Mouse (Mus musculus): ENCODE data around the gene Hoxb8.

Hoxb8 gene

DNA sequence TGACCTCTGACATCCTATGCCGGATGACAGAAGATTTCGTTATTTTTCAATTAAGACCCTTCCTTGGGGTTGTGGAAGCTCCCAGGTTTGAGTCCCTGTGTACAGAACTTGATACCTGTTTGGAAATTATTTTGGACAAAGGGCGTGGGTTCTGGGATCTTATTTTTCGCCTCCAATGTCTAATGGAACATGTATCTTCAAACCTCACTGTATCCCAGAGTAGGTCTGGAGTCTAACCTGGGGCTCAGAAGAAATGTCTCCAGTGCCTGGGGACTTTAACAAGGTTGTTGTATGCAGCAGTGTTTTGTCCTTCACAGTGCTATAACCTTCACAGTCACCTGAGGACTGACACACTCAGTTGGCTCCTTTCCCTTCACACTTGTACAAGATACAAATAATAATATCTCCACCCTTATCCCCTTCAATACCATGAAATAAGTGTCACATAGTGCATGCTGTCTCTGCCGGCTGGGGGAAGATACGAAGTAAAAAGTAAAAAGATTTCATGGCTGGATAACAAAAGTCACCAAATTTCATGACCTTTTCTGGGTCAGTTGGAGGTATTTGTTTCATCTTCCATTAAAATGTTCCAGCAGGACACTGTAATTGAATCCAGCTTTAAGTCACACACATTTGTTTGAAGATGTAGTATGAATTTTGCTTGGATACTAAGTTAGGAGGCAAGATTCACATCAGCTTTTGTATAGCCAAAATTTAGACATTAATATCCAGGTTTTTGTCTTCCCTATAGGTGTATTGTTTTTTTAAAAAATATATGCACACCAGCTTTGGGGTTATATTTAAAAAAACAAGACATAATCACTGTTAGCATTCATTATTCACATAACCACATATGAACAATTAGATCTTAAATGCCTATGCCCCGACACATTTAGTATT is 14.4 kb upstream of the Hoxb8 start:
- no peak for DNase-seq (ENCODE audit: low read depth, low spot score)

DNA sequence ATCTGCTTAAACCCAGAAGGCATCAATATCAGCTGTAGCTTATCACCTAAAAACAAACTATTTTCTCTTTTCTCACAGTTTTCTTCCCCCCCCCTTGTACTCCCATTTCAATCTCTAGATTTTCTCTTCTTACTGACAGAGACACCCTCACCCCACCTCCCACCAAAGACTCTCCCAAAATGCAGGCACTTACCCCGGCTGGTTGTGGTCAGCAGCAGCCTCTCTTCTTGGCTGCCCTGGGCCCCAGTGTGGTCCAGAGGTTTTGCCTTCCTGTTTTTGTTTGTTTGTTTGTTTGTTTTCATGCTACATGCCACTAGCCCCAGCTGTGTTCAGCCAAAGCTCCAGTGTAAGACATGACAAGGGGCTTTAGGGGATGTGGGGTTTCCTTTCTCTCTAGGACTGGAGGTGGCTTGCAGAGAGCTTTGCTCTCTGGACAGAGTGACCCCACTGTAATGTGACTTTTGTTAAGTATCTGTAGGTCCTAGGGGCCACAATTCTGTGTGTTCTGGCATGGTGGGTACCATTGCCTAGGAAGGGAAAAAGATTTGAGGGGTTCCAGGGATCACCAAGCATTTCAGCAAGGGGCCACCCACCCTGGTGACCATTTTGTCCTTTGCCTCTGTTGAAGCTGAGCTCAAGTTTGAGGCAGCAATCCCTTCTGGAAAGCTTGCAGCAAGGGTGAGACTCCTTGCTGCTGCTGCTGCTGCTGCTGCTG is 13.5 kb upstream of the Hoxb8 start:
- DNase-seq (ENCODE audit: low read depth, low spot score): no peak

DNA sequence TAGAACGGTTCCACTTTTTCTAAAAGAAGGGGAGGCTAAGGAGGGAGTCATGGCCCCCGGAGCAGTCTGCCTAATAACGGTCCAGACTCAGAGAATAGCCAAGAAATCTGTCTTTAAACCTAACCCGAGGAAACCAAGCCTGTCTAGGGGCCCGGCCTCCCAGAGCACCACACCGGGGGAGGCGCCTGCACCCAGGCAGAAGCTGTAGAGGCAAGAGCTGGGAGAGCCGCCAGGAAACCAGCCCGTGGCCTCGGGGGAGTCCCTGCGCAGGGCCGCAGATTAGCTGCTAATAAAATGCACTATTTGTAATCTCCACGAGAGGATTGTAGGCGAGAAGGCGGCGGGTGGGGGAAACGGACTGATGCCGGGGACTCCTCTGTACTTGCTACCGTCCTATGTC is 11.8 kb upstream of the Hoxb8 start:
- peak; percentile 45 for DNase-seq (ENCODE audit: low read depth, low spot score)

DNA sequence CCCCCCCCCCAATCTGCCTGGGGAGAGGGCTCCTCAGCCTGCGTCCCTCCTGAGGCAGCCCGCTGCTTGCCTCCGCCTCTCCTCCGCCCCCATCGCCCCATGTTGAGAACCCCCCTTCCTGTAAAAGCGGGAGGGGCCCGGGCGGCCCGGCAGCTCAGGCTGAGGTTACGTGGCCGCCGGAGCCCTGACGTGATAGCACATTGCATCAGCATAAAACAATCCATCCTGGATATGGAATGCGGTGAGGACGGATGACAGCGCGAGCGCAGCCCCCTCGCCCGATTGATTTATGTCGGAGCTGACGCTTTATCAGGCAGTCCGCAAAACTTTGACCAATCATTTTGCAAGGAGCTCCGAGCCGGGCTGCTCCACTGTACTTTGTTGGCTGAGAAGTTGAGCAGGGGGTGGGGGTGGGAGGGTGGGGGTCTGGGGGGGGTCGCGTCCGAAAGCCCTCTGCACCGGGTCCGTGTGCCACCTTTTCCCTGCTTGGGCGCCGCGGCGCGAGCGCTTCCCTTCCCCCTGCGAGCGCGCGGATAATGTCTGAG is 10.6 kb upstream of the Hoxb8 start, which contains the start of gene Hoxb9:
Gene Hoxb9, plus strand, starts transcription at position 462 of the 545 bp plus-strand sequence.
- peak; percentile 57 for DNase-seq (ENCODE audit: low read depth, low spot score)

DNA sequence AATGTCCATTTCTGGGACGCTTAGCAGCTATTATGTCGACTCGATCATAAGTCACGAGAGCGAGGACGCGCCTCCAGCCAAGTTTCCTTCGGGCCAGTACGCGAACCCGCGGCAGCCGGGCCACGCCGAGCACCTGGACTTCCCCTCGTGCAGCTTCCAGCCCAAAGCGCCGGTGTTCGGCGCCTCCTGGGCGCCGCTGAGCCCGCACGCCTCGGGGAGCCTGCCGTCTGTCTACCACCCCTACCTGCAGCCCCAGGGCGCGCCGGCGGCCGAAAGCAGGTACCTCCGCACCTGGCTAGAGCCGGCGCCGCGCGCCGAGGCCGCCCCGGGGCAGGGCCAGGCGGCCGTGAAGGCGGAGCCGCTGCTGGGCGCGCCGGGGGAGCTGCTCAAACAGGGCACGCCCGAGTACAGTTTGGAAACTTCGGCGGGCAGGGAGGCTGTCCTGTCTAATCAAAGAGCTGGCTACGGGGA is 10.1 kb upstream of the Hoxb8 start:
- DNase-seq (ENCODE audit: low read depth, low spot score): peak; percentile 59

DNA sequence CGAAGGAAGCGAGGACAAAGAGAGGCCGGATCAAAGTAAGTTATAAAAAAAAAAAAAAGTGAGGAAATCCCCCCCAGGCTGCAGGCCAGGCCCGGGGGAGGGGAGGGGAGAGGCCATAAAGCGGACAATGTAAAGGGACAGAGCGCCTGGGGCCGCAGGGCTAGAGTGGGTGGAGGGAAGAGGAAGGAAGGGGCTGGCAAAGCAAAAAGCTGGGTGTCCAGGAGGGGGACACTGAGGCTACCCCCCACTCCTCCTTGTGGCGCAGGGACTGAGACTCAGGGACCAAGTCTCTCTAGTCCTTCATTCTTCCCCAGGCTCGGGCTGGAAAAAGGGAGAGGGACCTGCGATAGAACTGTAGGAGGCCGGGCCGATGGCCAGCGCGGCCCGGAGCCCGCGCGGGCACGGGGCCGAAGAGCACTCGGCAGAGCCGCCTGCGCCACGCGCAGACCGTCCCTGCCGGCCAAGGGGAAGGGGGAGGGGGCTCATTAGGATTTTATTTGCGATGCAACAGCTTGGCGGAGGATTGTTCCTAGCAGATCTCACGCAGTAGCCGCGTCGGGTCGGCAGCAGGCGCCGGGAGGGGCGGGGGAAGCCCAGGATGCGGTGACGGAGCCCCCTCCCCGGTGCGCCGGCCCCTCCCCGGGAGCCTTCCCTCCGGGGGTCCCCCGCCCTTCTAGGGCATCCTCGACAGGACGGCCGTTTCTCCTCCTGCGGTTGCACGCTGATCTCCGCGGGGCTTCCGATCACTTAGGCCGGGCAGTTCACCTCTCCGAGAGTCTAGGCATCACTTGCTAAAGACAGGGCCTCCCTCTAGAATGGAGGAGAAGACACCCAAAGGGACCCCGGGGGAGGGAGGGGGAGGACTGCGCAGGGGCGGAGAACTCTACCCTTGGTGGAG is 9.4 kb upstream of the Hoxb8 start:
- DNase-seq (ENCODE audit: low read depth, low spot score): peak; percentile 50

DNA sequence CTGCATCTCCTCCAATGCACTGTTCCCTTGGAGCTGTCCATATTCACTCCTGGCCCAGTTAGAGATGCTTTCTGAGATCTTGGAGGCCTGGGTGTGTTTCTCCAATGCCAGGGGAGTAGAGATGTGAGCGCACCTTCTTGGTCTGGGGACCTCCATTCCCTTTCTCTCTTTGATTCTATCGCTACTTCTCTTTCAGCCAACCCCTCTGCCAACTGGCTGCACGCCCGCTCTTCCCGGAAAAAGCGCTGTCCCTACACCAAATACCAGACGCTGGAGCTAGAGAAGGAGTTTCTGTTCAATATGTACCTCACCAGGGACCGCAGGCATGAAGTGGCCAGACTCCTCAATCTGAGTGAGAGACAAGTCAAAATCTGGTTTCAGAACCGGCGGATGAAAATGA is 7.3 kb upstream of the Hoxb8 start:
- DNase-seq (ENCODE audit: low read depth, low spot score): no peak

DNA sequence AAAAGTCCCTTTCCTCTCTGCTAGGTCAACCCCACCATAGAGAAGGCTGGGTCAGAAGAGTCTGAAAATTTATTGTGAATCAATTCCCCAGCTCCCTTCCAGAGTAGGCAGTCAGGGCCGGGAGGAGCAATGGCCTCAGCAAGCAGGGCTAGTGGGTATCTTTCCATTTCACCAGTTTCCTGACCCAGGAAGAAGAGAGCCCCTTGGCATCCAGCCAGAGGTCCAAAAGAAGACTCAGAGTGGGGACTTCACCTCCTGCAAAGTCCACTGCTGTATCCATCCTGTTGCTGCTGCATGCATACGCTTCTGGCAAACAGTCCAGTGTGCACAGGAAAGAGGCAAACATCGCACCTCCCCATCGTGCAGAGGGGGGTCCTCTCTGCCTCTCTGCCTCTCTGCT is 5.8 kb upstream of the Hoxb8 start:
- DNase-seq (ENCODE audit: low read depth, low spot score): no peak

DNA sequence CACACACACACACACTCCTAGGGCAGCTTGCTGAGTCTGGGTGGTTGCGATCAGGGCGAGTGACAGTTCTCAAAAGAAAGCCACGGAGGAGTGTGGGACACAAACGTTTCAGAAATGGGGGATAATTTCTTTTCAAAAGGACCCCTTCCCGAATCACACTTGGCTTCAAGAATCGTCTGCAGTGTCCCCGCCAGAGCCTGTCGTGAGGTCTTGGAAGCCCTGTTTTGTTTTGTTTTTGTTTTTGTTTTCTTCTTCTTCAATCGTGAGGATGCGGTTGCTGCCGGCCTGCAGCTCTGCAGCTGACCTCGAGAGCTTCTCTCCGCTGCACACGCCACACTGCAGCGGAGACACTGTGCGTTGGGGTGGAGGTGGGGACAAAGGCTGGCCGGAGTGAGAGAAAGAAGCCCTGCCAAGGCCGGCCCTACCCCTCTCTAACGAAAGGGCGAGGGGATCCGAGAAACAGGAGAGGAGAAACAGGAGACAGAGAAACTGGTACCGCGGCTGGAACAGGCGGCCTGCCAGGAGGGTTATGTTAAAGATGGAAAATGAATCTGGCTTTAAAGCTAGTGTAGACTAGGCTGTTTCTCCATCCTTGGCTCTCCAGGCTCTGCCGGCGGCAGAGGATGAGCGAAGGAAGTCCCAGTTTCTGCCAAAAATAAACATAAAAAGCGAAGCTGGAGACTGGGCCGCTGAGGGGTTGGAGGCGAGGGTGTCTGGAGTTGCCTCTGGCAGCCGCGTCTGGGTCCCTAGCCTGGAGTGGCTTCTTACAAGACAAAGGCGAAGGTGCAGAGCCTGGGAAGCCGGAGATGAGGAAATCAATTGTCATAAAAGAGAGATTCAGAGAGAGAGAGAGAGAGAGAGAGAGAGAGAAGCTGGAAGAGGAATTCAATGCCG is 4.3 kb upstream of the Hoxb8 start:
- no peak for DNase-seq (ENCODE audit: low read depth, low spot score)

DNA sequence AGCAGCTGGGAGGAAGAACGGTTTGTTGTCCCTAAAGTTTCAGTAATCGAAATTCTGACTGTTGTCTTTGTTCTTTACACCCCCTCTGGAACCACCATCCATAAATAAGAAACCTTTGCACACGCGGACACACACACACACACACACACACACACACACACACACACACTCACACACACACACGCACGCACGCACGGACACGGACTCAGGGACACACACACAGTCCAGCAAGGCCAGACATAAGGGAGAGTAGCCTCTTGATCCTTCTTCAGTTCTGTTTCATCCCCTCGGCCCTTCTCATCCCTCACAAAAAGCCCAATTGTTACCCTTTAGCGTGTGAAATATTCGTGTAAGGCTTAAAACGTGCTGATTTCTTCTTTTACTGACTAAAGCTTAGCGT is 3.4 kb upstream of the Hoxb8 start:
- no peak for DNase-seq (ENCODE audit: low read depth, low spot score)

DNA sequence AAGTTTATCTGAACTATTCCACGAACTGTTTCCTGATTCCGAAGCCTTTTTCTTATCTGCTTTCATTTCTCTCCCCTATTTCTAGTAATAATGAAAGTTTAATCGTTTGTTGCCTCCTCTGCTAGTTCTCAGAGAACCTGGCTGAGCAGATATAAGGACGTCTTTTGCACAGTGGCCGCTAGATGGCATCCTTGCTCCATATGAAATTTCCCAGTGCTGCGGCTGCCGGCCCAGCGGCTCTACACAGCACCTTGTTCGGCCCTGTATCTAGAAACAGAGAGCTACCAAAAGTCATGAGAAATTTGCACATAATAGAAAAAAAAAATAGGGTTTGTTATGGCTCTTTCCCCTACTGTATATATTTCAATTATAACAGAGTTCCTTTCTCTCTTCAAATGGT is 2.9 kb upstream of the Hoxb8 start:
- DNase-seq (ENCODE audit: low read depth, low spot score): peak; percentile 83

DNA sequence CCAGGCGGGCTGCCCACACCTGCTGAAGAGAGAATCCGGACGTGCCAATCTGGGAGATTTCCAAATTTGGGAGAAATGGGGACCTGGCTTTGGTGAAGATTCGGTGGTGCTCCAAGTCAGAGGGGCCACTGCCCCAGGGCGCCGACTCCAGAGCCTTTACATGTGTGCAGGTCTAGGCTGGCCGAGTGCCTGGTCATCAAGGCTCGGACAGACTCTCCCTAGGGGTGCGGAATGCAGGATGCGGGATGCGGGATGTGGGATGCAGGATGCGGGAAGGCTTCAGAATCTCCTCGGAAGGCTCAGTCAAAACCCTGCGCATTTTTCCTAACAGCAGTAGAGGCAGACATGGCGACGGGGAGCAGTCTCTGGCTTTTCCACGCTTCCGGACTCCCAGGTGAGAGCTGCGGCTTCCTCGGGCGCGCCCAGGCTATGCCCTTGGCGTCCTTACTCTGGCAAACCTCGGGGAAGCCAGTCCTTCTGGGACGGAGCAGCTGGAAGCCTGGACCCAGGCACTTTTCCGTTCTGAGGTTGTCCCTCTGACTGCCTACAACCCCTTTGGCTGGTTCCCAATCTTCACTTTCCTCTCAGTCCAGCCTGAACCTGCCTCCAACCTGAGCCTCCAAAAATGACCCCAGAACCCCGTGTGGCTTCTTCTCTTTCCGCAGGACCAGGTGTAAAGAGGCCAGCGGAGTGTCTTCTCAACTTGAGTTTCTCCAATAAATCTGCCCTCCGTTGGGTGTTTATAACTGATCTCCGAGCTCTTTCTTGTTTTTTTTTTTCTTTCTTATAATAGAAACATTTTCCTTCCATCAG is 2.1 kb upstream of the Hoxb8 start:
- DNase-seq (ENCODE audit: low read depth, low spot score): peak; percentile 33

DNA sequence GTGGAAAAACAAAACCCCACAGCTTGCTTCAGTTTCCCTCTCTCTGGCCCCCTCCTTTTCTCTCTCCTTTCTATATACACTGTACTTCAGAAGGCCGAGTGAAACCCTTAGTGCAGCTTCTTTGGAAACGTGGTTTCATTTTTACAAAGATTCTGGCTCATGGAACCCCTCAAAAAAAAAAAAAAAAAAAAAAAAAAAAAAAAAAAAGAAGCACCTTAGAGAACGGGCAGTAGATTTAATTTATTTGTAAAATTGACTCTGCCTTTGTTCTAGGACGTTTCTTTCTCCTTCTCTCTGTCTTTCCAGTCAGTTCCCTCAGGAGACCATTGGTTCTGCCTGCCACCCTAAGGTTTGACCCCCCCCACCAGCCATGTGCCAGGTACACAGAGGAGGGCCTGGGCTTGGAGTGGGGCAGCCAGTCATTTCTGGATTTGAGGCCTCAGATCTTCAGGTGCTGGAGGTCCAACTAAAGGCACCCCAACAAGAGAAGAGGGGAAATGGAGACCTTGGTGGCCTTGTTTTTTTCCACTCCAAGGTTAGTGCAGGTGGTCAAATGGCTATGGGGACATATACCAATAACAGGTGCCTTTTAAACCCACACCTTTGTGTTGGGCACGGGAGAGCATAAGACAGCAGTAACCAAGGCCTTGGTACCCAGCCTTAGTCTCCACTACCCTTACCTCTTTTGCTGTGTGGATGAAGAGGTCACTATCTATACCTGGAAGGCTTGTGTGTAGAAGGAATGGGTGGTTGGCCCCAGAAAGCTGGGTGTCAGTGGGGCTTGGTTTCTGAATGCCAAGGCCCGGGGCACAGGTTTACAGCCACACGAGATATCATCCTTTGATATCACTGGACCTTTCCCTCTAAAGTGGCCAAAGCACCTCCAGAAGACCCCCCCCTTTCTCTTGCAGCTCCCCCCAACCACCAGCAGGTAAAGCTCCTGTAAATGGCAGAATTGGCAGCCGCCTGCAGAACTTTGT is 1.0 kb upstream of the Hoxb8 start:
- no peak for DNase-seq (ENCODE audit: low read depth, low spot score)

DNA sequence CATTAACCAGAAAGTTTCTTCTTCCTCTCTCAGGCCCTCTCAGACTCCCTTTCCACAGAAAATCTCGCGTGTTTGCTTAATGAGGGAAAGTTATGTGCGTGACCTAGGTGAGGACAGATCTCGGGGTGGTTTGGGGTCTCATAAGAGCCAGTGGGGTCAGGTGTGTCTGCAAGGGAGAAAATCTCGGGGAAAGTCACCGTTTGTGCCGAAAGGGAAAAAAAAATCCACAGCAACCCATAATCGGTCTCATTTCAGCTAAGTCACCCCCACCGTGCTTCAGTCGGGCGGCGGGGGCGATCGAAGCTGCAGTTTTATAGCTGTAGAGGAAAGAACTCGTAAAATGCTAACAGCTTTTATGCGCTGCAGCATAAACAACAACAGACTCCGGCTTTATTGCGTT is 309 bp upstream of the Hoxb8 start:
- no peak for DNase-seq (ENCODE audit: low read depth, low spot score)

DNA sequence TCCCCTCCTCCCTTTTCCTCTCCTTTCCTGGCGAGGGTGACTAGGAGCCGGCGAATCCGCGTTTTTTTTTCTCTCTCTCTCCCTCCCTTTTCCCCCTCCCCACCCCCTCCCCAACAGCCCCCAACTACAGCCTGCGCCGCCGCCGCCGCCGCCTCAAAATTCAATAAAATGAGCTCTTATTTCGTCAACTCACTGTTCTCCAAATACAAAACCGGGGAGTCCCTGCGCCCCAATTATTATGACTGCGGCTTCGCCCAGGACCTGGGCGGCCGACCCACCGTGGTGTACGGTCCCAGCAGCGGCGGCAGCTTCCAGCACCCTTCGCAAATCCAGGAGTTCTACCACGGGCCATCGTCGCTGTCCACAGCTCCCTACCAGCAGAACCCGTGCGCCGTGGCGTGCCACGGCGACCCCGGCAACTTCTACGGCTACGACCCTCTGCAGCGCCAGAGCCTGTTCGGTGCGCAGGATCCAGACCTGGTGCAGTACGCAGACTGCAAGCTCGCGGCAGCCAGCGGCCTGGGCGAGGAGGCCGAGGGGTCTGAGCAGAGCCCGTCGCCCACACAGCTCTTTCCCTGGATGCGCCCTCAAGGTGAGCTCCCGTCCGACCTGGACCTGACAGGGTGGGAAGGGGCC is 1.2 kb downstream of the Hoxb8 start:
- peak; percentile 58 for DNase-seq (ENCODE audit: low read depth, low spot score)

DNA sequence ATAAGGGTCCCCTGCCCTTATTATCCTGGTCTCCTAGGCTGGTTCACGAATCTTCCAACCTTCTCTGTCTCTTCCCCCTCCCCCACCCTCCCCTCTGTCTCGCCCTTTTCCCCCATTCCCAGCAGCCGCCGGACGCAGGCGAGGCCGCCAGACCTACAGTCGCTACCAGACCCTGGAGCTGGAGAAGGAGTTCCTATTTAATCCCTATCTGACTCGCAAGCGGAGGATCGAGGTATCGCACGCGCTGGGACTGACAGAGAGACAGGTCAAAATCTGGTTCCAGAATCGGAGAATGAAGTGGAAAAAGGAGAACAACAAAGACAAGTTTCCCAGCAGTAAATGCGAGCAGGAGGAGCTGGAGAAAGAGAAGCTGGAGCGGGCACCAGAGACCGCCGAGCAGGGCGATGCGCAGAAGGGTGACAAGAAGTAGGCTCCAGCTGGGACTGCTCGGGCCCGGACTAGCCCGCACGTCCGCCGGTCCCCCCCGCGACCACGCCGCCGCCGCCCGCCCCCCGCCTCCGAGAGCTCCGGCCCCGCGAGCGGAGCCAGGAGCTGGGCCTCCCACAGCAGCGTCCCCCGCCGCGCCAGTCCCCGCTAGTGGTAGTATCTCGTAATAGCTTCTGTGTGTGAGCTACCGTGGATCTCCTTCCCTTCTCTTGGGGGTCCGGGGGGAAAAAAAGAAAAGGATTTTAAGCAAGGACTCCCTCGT is 2.5 kb downstream of the Hoxb8 start:
- DNase-seq (ENCODE audit: low read depth, low spot score): peak; percentile 69
